Mouse (Mus musculus) mouse embryonic stem cell (cell line): ENCODE measurements at regions not wholly inside any gene's neighbourhood (a gene's known extent, or its start where the extent isn't known, plus 50 kb on each side); places are given as distances from the start of the nearest gene placed in this dataset.

Experiments used
- in situ Hi-C, 2 experiments: fragments of 300-500 bp; cut with MboI; formaldehyde crosslinking; loops; 1 replicate in 1 of 2; 3 replicates in 1 of 2; pipeline ENCODE4 v1.14.3; 2019 to 2020; ENCODE audit warnings: low sequenced_read_pairs in 2 of 2, low pct_unique_long_range_greater_than_20kb in 1 of 2, mixed read lengths in 1 of 2; ENCODE audit not compliant: unreplicated experiment in 1 of 2

DNA sequence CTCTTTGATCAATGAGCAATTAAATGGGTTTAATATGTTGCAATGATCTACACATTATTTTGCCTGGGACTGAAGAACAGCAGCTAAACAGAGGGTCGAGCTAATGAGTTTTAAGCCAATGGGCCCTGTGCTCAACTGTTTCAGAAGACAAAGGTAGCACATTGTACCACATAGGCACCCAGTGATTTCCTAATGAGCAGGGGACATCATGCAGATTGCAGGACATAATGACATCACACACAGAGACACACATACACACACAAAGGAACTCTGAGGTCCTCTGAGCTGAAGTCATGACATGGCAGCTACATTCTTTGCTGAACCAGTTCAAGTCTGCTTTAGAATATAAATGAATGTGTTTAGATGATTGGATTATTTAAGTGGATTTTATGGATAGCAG is 71.9 kb downstream of the Zfp330 start:
- in situ Hi-C loops = no loop called here

DNA sequence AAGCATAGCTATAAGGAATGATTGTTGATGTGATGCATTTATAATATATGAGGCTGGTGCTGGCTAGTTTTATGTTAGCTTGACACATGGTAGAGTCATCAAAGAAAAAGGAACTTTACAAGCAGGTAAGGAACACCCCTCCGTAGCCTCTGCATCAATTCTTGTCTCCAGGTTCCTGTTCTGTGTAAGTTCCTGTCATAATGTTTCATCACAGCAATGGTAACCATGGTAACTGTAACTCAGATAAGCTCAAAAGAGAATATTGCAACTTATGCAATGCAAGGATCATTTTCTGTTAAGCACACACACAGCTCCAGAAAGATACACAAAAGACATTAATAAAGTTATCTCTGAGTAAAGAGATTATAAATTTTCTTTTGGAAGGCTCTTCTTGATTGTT is 73.5 kb downstream of the Zfp330 start:
- in situ Hi-C loops = no loop called here

DNA sequence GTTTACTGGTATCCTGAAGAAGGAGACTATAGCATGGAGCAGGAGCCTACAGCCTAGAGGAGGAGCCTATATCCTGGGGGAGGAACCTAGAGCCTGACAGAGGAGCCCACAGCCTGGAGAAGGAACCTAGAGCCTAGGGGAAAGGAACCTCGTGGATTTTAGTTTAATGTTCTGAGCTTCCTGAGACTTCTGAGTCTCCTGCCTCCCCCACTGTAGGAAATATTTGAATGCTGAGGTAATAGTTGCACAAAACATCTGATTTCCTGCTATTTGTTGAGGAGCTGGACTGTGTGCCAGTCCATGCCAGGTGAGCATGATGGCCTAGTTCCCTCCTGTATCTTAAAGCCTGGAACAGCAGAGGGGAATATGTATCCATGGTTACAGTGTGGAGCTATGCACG is 74.7 kb downstream of the Zfp330 start:
- in situ Hi-C loops = loop anchor here in 1 of 2 experiments (25.0 kb wide), 1 partner anchor 337 kb away; no protein-coding TSS in a partner anchor

DNA sequence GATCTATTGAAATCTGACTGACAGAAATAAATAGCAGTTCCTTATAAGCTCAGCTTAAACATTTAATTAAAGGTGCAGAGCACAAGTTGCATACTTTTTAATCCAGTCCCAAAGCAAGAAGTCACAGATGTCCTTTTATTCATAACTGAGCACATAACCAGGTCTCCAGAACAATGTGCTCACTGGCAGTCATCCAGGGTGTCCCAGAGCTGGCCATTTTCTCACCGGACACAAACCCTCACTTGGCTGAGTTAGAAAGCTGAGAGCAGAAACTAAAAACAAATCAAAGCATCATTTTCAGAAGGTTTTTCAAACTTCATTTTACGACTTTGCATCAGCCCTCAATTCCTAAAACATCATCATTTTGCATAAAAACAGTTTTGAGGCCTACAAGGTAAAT is 75.9 kb downstream of the Zfp330 start:
- in situ Hi-C loops = loop anchor here in 1 of 2 experiments (25.0 kb wide), 1 partner anchor 336 kb away; no protein-coding TSS in a partner anchor

DNA sequence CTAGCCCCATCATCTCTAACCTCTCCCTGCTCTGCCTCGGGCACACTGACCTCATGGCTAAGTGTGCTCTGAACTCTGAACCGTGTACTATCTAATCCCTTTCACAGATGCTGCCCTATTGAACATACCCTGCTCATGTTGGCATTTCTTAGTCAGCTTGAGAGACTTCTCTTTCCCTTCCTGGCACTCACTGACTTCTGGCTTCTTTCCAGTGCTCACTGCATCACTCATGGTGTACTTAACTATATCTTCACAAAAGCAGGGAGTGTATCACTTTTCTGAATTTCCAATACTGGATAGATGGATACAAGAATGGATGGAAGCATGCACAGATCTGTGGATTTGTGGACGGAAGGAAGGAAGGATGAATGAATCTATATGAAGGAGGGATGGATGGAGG is 80.9 kb downstream of the Zfp330 start:
- in situ Hi-C loops = loop anchor here in 1 of 2 experiments (25.0 kb wide), 1 partner anchor 331 kb away; no protein-coding TSS in a partner anchor

DNA sequence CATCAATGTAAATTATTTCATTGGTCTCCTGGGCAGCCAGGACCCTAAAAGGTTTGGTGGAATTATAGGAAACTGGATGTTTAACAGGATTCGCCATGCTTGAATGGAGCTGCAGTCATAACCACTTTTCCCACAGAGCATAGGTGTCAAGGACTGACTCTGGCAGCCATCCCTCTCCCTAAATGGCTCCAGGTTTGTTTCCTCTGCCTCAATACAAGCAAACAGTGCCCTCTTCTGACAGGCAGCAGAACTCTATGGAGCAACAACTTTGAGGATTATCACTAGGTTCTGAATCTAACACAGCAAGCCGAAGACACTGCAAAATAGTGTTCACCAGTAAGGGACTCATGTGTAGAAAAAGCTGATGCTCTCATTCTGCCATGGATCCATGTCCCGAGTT is 84.6 kb downstream of the Zfp330 start:
- in situ Hi-C loops = loop anchor here in 1 of 2 experiments (25.0 kb wide), 1 partner anchor 327 kb away; no protein-coding TSS in a partner anchor

DNA sequence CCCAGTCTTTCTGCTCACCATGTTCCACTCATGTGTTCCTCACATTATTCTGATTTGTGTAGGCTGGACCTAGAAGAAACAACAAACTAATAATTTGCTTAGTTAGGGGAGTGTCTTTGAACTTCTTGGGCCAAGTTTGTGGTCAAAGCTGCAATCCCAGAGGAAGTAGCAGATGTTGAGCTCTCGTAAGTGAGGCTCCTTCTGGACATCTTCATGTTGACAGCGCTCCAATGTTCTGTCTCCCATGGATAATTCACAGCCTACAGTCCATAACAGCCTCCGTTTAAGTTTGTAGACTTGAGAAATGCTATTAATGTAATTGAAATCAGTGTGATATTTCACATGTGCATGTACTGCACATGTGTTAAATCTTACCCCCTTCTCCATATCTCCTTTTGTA is 88.0 kb downstream of the Zfp330 start:
- in situ Hi-C loops = loop anchor here in 1 of 2 experiments (25.0 kb wide), 1 partner anchor 324 kb away; no protein-coding TSS in a partner anchor

DNA sequence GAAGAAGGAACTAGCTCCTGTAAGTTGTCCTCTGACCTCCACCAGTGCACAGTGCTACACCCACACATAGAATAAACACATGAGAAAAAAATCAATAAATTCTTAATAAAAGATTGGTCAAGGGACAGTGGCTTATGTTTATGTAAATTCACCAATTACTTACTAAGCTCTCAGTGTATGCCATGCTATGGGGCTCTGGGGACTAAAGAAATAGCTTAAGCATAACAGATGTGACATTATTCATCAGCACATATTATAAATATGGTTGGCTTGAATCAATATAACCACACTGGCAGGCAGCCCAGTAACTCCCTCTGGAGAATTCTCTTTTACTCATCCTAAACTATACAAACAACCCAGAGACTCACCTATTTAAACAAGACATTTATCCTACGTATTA is 95.2 kb downstream of the Zfp330 start:
- in situ Hi-C loops = loop anchor here in 1 of 2 experiments (25.0 kb wide), 1 partner anchor 316 kb away; no protein-coding TSS in a partner anchor

DNA sequence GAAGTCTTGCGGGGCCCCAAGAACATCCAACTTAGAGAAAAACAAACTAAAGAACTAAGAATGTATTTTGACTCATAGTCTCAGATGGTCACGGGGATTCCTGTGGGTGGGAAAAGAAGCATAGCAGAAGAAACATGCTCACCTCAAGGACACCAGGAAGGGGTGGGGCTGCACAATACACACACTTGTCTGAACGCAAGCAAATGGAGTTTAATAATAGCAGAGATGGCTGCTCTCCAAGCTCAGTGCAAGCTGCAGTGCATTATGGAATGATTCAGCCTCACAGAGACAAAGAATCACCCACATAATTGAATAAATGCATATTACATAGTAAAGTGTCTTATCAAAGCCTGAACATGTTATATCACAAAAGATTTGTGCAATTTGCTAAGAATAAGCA is 96.2 kb downstream of the Zfp330 start:
- in situ Hi-C loops = loop anchor here in 1 of 2 experiments (25.0 kb wide), 1 partner anchor 315 kb away; no protein-coding TSS in a partner anchor

DNA sequence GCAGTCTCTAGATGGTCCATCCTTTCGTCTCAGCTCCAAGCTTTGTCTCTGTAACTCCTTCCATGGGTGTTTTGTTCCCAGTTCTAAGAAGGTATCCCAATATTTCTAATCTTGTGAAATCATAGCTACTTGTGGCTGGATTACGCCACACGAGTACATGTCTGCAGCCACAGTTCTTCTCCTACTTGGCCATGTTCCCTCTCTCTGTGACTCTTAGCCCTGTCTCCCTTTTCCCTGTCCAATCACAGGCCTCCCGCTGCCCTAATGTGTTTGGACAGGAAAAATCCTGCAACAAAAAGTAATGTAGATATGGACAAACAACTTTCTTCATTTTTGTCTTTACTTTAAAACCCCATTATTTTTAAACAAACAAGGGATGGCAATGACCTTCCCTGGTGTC is 104.7 kb downstream of the Zfp330 start:
- in situ Hi-C loops = no loop called here

DNA sequence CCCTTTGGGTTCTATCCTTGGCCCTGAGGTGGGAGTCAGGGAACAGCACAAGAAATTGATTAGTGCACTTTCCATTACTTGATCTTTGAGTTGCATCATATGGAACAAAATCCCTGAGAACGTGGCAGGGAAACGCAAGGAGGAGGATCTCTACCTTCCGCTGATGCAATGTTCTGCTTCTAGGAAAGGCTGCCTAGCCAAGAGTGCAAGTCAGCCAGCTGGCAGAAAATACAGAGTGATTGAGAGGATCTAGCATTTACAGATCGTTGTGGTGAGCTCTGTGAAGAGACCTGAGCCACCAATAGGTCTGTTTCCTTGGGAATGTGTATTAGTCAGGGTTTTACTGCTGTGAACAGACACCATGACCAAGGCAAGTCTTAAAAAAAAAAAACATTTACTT is 108.8 kb downstream of the Zfp330 start:
- in situ Hi-C loops = no loop called here

DNA sequence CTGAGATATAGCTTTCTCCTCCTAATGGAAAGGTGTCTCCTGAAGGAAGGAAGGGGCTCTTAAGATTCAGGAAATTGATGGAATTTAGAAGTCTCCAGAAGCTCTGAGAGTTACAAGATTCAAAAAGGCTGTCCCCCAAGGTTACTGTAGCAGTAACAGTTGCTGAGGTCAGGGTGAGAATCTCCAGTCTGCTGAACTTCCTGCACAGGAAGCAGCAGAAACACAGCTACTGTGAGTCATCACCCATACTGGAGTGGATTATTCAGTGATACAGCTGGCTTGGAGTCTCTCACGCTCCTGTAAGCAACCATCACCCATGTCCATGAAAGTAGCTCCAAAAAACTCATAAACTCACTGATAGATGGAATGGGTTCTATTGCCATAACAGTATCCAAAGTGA is 133.5 kb downstream of the Zfp330 start:
- in situ Hi-C loops = no loop called here

DNA sequence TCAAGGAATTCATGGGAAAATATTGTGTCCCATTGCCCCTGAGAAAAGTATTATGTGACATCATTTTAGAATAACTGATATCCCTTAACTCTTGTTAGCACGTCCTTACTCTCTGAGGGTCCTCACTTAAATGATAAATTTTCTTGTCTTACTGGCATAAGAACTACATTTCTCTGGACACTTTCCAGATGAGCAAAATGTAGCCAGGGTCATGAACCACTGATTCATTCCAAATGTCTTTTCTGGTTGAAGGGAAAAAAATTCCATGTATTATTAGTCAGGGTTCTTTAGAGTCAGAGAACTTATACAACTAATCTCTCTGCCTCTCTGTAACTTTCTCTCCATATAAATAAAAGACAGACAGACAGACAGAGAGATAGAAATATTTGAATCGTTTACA is 143.5 kb downstream of the Zfp330 start:
- in situ Hi-C loops = no loop called here

DNA sequence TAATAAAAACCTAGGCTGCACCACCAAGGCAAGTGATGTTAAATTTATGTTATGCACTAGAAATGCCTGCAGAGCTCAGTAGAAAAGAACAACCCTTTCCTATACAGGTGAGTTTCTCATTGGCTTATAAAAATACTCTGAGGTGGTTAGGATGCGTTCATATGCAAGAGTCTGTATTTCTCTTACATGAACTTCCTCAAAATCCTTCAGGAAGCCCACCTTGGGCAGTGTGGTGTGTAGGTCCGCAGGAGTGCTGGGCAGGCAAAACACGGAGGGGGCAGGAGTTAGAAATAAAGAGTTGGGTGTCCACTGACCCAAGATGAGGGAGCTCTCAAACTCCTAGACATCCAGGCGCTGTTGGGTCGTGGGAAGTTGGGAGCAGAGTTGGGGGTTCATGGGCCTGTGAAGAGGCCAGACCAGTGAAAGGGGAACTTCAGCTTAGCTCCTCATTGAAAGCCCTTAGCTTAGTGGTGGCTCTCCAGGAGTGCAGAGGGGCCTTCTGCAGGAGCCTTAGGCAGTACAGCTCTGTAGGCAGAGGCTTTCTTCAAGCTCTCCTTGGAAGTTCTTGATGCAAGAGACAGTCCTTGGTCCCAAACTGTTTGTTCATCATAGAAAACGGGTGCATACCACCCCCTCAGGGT is 150.0 kb downstream of the Zfp330 start:
- in situ Hi-C loops = no loop called here

DNA sequence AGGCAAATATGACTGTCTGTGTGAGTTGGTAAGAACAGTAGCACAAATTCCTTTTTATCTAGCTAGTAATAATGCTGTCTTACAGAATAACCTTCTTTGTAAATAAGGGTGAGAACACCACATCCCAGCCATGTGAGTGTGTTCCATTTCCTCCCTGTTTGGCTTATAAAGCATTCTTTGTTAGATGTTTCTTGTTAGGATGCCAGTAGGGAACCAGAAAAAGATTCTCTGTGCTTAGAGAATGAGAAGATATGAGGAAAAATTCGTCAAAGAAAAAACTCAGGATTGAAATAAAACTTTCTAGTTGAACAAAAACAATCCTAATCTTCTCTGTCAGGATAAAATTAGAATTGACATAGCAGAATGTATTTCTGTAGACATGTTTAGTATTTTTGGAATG is 155.3 kb downstream of the Zfp330 start:
- in situ Hi-C loops = no loop called here

DNA sequence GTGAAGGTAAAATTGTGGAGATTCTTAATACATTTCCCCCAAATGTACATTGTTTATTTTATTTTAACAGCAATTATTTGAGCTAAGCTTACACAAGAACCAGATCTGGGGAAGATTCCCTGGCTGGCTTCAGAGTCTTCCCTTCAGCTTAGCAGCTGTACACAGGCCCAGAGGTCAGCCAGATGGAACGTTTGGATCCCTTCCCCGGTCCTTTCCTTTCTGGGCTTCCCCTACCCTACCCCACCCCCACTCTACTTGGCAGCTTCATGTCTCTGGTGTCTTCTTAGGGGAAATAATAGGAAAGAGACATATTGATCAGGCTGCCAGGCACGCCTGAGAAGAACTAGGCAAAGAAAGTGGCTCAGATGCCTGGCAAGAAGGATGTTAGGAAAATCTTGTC is 172.4 kb downstream of the Zfp330 start:
- in situ Hi-C loops = no loop called here

DNA sequence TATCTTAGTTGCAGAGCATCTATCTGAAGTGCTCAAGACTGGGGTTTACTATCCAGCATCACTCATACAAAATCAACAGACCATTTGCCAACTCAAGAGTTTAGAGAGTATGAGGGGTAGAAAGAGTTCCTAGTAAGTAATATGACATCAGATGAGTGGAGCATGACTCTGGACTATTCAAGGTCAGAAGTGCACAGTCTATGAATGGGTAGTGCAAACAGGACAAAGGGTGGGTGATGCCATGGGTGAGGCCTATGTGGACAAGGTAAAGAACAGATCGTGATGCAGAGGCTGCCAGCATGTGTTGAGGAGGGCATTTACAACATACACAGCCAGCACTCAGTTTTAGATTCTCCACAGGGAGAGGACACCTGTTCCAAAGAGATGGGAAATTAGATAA is 170.4 kb upstream of the Il15 start:
- in situ Hi-C loops = no loop called here

DNA sequence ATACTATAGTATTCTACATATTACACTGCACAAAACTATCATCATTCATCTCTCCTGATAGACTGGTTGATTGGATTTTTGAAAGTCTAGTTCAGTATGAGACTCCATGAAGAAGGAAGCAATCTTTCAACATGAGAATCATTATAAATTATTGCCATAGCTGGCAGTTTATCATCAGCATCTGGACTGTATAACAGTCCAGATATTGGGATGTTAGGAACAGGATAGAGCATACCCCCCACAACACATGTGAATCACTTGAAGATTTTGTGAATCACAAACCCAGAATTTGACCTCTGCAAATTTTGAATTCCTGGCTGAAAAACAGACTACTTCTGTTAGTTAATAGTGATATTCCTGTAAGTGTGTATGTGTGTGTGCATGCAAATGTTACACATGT is 135.1 kb upstream of the Il15 start:
- in situ Hi-C loops = no loop called here

DNA sequence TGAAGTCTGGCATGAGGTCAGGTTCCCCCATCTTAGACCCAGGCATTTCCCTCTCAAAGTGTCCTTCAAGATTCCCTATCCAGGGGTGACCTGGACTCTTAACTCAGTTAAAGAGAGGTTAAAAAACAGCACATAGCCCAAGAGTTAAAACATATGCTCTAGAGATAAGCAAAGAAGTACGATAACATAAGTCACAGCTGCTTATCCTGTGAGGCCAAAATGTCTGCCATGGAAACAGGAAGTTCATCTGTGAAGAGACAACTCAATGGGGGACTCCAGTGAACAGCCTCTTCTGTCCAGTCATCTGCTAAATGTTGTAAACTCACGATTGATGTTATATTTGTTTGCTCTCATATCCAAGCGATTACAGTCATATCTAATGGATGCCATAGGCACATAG is 126.1 kb upstream of the Il15 start:
- in situ Hi-C loops = no loop called here

DNA sequence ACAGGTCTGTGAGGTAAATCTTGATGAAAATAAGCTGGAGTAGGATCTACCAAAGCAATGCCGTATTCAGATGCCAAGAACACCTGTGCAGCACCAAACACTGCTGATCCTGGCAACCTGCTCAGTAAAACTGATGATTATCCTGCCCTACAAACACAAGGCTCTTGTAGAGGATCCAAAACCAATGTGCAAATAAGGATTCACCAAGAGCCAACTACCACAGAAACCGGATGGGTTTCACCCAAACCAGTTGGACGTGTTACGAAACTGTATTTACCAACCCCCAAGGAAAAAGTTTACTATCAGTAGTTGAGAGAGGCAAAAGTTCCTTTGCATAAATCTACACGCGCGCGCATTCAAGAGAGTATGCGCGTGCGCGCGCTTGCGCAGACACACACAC is 120.8 kb upstream of the Il15 start:
- in situ Hi-C loops = no loop called here
